Mouse (Mus musculus): Measurements from ENCODE around the gene Plekha7. TPM values are rescaled to one million over a fixed set of nuclear protein-coding genes. Genes with fewer than 3 reads are reported as not detected.

The Plekha7 gene
- 10 to 100 TPM in 1 of 3 experiments, 1 to 10 TPM in 2; 4.6 to 13.4 (median 6.8) TPM for polyA plus RNA-seq (2017; shearing (Covaris generic))

DNA sequence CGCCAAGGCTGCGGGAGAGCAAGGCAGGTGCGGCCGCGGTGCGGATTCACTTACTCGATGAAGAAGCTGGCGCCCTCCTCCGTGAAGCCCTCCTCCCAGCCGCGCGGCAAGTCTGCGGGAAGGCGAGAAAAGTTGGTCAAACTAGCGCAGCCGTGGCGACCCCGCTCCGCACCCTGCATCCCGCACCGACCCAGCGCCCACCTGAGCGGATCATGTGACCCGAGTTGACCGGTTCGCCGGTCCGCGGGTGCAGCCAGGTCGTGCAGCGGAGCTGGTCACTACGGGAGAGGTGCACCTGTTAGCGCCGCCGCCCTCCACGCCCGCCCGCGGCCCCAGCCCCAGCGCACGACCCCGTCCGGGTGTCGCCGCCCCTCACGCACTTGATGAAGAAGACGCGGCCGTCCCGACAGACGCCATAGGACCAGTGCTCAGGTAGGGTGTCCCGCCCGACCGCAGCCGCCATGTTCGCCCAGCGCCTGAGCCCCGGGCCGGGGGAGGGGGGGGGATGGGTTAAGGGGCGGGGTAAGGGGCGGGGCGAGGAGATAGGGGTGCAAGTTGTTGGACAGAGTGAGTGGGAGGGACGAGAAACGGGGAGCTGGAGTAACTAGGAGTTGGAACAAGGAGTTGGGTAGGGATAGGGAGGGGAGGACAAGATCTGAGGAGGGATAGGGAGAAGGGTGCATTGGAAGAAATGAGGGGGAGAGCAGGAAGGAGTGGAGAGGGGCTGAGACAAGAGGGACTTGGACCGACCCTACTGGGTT lies at the start of gene Plekha7:
Plekha7 (minus strand) TSS at position 506 of the 761 bp plus-strand sequence.
- peak; percentile 58 for ATAC-seq

DNA sequence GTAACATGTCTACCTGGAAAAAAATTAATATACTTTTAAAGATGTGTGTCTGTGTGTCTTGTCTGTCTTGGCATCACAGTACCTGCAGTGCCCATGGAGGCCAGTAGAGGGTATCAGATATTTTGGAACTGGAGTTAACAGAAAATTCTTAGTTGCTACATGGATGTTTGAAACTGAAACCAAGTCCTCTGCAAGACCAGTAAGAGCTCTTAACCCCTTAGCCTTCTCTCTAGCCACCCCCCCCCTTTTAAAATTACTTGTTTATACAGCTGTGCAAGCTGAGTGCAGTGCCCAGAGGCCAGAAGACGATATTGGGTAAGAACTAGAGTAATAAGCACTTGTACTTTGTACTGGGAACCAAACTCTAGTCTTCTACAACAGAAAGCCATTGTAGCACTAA lies 28.1 kb upstream of the Plekha7 start:
- peak; percentile 41 for ATAC-seq

DNA sequence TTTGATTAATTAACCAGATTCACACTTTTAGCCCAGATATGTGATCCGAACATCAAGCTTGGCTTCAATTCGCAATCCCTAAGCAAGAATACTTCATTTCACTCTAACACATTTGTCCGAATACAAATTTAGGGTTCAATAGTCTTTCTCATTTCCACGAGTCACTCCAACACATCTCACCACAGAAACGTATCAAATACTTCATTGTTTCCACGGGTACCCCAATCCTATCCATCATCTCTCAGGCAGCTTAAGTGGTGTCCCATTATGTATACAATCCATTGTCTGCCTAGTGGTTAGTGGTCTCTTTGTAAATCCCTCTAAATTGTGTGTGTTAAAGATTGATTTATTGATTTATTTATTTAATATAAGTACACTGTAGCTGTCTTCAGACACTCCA lies 27.0 kb upstream of the Plekha7 start:
- ATAC-seq = no peak

DNA sequence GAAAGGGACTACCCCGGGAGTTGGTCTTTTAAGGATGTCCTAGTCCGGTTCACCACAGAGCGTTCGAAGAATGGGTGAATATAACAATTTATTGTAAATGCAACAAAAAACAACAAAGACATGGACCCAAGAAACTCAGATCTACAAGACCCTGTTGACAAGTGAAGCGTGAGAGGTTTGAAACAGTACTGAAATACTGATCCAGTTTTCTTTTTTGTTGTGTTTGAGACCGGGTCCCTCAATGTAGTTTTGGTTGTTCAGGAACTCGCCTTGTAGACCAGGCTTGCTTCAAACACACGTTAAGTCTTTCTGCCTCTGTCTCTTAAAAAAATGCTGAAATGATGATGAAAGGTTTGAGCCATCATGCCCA lies 26.5 kb upstream of the Plekha7 start:
- peak; percentile 0 for ATAC-seq

DNA sequence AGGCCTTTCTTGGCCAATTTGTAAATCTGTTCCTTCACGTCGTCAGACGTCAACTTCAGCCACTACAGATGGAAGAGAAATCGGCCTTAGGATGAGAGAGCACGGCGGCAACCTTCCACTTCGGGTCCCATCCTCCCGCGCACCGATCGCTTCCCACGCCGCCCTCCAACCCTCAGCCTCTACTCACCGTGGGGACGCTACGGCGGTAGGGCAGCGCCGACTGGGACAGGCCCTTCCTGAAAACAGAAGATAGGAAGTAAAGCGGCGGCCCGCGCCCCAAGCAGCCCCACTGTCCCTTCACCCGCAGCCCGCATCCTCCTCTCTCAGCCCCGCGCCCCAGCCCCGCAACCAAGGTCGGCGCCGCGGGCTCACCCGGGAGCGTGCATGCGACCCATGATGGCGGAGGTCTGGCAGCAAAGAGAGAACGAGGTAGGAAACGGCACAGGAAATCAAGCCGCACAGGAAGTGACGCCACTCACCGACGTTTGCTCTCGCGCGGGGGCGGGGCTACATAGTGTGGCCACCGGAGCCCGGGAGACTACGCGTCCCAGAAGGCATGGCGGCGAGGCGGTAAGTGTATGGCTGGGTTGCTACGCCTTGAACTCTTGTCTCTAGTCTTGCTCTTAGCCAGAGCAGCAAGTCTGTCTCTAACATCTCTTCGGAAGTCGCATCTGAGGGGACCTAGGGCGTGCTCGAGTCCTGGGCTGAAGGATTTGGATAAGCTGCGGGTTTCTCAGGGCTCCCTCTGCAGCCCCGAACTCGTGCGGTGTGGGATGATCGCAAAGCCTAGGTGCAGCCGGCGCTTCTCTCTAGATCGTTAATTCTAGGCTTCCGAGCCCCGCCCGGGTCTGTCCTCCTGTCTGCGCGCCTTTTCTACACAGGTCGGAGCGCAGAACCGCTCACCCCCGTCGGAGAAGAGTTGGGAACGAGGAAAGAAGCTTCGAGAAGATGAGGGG lies 25.8 kb upstream of the Plekha7 start, which contains the start of gene Rps13:
Rps13 (minus strand) TSS at position 483 of the 956 bp plus-strand sequence.
- peak; percentile 96 for ATAC-seq

DNA sequence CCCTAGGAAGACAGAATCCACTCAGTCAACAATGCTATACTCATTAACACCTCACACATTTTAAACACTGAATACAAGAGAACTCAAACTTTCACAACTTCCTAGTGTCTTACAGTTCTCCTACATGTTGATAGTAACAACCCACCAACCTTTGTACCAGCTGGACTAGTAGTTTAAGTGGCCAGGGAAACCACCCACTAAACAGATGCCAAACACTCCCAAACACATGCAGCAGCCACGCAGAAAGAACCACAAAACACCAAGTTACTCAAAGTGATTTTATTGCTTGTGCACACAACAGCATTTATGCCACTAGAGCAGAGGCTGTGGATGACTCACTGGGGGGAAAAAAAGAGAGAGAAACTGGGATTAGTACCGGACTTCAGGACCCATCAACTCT lies 23.1 kb upstream of the Plekha7 start:
- no peak for ATAC-seq

DNA sequence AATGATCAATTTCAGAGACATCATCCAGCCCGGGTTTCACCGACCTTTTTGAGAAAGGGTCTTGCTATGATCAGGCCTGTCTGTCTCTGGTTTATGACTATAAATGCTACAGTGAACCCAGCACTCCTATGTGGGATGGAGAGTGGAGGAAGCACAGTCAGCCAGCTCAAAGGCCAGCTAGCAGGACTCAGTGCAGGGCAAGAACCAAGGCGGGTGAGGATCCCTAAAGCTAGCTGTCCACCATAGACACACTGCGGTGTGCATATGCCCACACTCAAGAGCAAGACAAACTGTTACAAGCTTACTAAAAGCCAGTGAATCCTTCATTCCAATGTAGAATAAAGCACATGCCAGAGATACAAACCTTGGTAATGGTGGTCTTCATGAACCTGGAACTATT lies 21.7 kb upstream of the Plekha7 start:
- no peak for ATAC-seq

DNA sequence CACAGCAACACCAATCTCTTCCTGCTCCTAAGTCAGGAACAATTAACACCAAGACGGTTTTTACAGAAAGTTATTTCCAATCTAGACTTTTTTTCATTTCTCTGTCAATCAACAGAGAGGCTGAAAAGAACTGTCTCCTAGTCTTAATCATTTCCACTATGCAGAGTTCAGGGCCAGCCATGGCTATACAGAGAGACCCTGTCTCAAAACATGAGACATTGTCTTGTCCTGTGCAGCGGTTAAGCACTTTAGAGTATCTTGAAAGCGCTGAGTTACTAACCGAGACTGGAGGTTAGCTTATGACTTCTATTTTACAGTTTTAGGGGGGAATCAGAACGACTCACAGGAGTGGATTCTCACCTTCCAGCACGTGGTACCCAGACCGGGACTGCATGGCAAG lies 20.6 kb upstream of the Plekha7 start:
- ATAC-seq = no peak

DNA sequence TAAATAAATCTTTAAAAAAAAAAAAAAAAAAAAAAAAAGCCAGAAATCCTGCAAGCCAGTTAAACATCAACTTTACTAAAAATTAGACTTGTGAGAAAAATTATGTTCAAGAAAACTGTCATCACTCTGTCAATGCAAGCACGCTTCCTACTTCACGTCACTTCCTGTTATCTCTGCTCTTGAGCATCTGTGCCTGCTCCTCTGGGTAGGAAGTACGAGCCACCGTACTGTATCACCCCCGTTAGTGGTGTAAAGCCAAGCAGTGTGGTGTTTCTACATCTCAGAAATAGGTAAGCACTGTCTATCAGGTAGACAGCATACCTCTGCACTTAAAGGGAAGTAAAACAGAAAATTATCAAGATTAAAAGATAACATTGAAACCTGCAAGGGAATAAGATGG lies 19.7 kb upstream of the Plekha7 start:
- ATAC-seq = peak; percentile 97

DNA sequence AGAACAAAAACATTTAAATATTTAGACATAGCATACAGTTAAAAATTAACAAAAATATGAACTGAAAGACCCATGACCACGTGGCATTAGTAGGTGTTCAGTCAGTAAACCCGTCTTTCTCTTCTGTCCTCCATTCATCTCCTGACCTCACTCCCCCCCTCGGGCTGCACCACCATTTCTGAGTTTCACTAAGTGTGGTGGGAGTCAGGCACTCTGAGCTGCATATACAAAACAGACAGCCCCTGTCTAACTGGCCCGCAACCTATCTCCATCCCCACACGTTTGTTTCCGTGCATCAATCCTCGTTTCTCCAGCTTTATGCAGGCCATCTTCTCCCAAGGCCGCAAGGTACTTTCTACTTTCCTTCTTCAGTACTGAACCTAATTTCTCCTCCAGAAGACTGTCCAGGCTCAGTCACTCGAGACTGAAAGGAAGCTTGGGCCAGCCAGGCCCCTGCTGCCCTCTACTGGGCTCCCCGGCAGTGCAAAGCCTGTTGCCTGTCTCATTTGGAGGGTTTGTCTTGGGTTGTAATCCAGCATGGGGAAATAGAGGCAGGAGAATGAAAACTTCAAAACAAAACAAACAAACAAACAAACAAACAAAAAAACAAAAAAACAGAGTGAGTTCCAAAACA lies 15.3 kb upstream of the Plekha7 start:
- peak; percentile 27 for ATAC-seq

DNA sequence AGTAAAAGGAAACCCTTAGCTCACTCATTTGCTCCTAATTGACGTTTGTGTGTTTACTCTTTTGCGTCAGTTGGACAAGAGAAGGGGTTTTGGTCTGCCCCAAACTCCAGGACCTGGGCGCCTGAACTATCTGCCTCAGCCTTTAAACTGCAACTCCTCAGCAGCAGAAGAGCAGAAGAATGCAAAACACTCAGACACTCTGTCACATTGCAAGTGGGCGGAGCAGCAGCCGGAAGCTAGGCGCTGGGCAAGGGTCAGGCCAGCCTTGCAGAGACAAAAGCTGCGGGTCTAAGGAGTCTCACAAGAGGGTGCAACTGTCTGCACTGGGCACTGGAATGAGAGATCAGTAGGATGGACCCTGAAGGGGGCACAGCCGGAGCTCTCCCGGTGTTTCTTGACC lies 1.3 kb upstream of the Plekha7 start:
- ATAC-seq = peak; percentile 27

DNA sequence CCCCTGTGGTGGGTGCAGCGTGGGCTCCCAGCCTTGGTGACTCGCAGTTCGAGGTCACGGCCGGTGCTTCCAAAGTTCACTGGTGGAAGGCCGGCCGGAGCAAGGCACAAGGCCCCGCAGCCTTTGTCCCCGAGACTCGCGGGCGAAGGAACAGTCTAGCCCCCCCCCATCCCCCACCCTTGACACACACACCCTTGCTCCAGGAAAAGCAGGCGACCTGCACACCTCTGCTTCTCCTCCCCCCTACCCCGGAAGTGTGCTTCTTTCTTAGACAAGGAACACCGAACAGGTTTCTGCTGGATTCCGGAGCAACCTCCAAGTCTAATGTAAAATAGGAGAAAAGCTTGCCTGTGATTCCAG lies 436 bp upstream of the Plekha7 start:
- no peak for ATAC-seq

DNA sequence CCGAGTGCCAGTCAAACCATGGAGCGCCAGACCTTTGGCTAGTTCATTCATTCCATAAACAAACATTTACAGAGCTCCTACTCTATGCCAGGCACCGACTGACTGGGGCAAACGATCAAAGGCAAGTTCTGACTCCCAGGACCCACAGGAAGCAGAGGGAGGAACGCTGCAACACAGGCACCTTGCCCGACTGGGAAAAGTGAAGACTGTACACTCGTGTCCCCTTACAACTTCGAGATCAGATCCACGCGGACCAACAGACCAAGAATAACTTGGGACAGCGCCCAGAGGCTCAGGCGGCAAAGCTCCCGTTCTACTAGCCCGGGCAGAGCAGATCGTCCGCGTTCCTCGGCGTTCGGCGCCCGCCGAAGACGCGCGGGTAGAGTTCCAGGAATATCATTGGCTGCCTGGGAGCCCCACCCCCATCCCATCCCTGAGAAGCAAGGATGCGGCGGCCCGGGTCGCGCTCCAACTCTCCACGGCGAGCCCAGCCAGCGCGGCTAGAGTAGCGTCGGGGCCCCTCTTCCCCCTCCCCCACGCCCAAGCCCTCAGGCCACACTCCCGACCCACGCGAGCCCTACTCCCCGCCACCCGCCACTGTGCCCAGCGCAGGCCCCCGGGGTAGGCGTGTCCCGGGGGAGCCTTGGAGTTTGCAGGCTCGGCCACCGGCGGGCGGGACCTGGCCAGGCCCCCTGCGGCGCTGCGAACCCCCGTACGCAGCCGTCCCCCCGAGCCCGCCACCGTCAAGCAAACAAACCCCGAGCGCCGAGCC lies 891 bp downstream of the Plekha7 start:
- ATAC-seq = peak; percentile 33

DNA sequence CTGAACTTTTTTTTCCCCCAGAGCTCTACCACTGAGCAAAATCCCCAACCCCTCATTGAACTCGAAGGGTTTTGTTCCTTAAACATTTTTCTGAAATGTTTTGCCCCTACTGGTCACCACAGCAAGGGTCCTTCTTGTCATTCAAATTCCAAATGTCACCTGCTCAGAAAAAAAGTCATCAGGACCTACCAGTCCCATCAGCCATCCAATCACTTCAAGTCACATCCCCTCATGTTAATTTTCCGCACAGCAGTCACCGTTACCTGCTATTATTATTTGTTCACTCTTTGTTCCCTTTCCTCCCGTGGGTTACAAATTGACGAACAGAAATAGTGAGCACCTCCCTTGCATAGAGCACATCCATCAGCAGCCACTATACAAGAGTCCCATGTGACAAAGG lies 1.6 kb downstream of the Plekha7 start:
- ATAC-seq = peak; percentile 8

DNA sequence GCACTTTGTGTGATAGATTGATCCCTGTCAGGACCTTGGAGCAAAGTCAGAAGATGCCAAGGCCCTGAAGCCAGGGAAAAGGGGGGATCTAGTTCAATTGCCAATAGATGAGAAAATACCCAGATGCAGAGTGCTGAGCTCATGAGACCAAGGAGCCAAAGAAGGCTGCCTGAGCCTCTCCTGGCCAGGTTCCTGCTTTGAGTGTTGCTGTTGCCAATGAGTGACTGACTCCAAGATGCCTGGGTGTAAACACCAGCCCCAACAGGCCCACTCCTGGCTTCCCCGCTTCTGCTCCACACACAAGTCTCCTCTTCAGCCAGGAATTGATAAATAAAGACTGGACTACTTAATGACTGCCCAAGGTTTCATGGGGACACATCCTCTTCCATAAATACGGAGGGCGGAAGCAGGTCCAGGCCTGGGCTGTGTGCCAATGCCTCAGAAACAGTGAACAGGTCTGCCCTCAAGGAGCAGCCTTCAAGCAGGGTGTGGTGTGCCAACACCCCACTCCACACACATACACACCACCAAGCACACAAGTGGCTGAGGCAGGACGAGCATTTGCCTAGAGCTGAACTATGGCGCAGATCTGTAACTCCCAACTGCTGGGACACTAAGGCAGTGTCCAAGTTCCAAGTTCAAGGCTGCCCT lies 6.4 kb downstream of the Plekha7 start:
- ATAC-seq = no peak

DNA sequence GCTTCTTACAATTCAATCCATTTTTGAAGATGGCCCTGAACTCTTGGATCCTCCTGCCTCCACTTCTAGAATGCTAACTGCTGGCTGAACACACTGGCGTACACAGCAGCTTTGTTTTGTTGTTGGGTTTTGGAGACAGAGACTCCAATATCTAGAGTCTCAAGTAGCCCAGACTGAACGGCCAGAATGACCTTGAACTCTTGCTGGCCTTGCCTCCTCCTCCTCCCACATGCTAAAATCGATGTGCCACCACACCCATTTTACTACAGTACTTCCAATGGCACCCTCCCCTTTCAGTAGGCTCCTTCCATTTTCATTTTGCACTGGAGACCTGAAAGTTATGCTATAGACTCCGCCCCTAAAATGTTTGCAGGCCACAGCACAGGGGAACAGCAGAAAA lies 7.0 kb downstream of the Plekha7 start:
- no peak for ATAC-seq

DNA sequence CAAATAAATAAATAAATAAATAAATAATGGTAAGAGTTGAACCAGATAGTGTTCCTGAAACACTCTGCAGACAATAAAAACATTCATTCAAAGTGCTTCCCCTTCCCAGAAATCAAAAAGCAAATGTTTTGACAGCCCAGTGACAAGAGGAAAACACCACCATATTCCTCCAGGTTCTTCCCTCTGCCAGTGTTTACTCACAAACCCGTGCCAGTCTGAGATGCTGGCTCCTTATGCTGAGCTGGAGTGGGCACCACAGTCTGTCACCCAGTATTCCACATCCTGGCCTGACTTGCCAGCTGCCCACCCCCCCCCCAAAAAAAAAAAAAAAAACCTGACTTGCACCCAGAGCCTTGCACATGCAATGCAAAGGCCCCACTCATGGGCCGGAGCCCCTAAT lies 9.3 kb downstream of the Plekha7 start:
- no peak for ATAC-seq

DNA sequence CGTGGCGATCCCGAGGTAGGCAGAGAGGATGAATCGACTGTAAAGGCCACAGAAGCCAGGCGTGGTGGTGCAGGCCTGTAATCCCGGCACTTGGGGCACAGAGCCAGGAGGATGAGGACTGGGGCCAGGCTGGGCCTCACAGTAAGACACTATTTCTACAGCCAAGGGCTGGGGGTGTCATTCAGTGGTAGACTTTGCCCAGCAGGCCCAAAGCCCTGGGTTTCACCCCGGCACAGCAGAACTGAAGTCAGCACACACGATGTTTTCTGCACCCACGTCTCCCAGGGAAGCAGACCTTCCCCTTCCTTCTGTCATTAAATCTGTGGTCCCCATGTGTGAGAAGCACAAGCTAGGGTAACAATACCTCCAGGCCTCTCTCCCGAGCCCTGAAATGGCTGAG lies 9.8 kb downstream of the Plekha7 start:
- ATAC-seq = no peak

DNA sequence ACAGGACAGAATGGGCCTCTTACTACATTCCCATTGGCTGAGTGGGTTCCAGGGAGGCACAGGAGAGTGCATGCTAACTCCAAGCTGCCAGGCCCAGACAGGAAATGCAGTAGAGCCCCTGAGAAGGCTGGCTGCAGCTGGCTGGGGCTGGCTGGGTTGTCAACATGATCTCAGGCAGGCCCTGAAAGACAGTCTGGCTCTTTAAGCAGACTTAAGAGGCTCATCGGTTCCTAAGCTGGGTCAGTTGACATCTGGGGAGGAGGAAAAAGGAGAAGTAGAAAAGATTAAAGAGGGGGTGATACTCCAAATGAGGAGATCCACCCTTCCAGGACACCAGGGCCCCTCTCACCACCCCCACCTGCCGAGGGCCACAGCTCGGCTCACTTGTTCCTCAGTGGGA lies 13.2 kb downstream of the Plekha7 start:
- no peak for ATAC-seq

DNA sequence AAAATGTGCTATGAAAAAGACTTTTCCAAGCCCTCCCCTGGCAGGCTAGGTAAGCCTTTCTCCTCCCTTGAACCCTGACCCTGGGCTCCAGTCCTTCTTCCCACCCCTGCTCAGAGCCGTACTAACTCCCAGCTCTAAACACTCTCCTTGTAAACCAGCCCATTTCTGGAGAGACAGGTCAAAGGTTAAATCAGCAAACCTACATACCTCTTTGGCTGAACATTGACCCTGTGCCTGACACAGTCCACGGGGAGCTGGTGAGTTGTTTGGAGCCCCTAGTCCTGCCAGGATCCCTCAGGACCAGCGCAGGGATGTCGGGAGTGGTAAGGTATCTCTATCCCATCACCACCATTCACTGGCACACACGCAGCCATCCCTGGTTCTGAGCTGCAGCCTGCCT lies 15.8 kb downstream of the Plekha7 start:
- no peak for ATAC-seq

DNA sequence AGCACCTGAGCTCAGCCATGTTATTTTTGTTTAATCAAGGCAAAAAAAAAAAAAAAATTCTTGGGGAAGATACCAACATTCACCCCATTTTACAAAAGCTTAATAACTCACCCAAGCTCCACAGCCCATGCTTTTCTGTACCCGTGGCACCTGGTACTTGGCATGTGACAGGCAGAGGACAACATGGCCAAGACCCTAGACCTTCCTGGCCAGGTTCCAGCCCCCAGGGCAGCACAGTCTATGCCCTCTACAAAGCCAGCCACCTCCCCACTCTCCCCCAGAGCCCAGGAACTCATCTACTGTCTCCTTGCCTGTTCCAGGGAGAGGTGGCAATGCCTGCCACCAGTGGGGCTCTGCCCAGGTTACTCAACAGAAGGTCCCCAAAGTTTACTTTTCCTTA lies 17.6 kb downstream of the Plekha7 start:
- no peak for ATAC-seq

DNA sequence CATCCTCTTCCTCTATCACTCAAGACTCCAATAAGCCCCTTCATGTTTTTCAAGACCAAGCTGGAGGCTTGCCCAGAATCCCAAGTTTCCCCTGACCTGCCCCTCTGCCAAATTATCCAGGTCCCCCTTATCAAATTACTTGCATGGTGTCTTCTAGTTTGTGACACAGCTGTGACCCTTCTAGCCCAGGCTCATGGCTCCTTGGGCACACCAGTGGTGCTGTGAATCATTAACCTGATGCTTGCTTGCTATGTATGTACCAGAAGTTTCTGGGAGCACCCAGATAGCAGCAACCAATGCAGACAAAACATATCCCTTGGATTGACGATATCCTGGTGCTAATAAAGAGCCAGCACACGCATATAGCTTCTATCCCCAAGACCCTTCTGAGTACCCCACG lies 19.2 kb downstream of the Plekha7 start:
- no peak for ATAC-seq
